Mouse (Mus musculus) gastrocnemius, postnatal 36 days (tissue): Measurements from ENCODE around the gene Ift27. TPM values are rescaled to one million over a fixed set of nuclear protein-coding genes. Genes with fewer than 3 reads are reported as not detected.

Source experiments
- DNase-seq, 2 experiments: peaks; one replicate each; pipeline ENCODE4 v3.0.0; 2022
- intact Hi-C: fragments of 180-260 bp; cut with DNase I; formaldehyde crosslinking; loops from one replicate; pipeline ENCODE4 v1.15.1; 2025
- total RNA-seq, 2 experiments: library from RNA; stranded (reverse); gene quantifications; 2 replicates each; pipeline ENCODE4 v1.2.3; 2021

Ift27 gene
- total RNA-seq, 2 experiments from 2014 or later = 18.0 to 27.2 TPM

DNA sequence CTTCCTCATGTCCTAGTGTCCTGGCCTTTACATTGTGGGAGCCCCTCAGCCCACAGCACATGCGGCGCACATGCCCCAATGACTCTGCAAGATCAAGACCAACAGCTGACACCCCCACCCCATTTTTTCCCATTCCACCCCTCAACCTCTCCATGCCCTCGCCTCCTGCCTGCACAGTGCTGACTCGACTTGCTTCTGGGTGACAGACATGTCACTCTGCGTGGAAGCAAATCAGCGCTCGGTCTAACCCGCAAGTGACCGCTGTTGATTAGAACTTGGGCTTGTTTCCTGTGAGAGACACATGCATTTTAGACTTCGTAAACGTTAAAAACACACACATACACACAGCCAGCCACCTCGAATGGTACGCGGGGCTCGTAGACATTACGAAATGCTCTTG, 56.2 kb downstream of the Ift27 start:
- no peak for DNase-seq
- intact Hi-C loops = no loop called here

DNA sequence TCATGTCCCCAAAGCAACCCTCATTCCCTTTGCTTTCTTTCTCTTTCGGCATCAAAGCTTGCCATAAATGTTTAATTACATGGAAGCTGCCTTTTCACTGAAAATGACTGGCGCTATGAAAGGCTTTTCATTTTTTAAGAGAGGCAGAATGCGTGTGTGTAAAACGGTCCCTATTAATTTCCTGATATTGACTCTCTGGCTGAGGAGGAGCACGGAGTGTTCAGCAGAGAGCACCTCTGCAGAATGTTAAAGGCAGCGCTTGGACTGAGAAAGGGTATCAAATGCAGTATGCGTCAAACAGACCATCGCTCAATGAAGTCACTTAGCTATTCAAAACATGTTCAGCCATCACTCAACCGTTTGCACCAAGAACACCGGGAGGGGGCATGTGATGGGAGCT, 57.0 kb downstream of the Ift27 start:
- DNase-seq = no peak
- intact Hi-C loops = no loop called here

DNA sequence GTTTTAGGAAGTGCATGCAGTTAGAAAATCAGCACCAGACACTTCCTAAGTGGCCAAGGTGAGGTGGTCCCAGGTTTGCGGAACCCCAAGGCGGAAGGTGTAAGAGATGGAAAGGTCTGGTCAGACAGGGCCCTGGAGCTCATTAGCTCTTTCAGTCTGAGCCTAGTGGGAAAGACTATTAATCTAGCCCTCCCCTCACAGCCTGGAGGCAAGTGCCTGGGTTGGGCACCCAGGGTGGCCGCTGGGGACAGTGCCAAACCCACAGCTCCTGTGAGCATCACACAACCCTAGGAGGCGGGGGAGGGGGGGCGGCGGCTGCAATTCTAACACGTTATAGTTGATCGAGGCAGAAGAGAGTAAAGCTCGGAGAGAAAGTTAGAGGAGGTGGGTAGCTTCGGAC, 57.7 kb downstream of the Ift27 start:
- no peak for DNase-seq
- intact Hi-C loops = no loop called here

Other genes starting within 250 kb of the Ift27 start
- gene Txn2, start 245.1 kb downstream of the Ift27 start, total RNA-seq = 100 to 1,000 TPM; 207 to 218 TPM
- under 1 TPM; 0.64 to 0.87 TPM for gene Foxred2, start 217.4 kb downstream of the Ift27 start, total RNA-seq
- 10 to 100 TPM; 52.9 to 53.9 TPM for gene Eif3d, start 203.3 kb downstream of the Ift27 start, total RNA-seq
- not detected for gene Cacng2, start 54.1 kb downstream of the Ift27 start, total RNA-seq
- over 10,000 TPM; 16,417 to 20,637 TPM for gene Pvalb, start 32.3 kb upstream of the Ift27 start, total RNA-seq
- gene Ncf4, start 70.7 kb upstream of the Ift27 start, total RNA-seq = 1 to 10 TPM in 1 of 2 experiments, under 1 TPM in 1; 0.91 to 1.2 TPM
- gene Csf2rb2, start 131.6 kb upstream of the Ift27 start, total RNA-seq = under 1 TPM; 0.31 to 0.44 TPM
- gene Csf2rb, start 151.6 kb upstream of the Ift27 start, total RNA-seq = 1 to 10 TPM in 1 of 2 experiments, under 1 TPM in 1; 0.69 to 1.2 TPM
- not detected for gene Tex33, start 221.8 kb upstream of the Ift27 start, total RNA-seq
- gene Tst, start 231.8 kb upstream of the Ift27 start, total RNA-seq = 10 to 100 TPM; 22.1 to 24.1 TPM
- 10 to 100 TPM; 55.3 to 59.5 TPM for gene Mpst, start 232.3 kb upstream of the Ift27 start, total RNA-seq